Mouse (Mus musculus) heart, adult 2 months (tissue): Measurements from ENCODE around the gene Ndufa7.

ENCODE experiments used
- CTCF ChIP-seq: fragments of 200-600 bp; IDR thresholded peaks from 2 replicates; pipeline ENCODE4 v1.8.1; 2022; ENCODE audit warnings: antibody characterized with exemption, mild to moderate bottlenecking, moderate library complexity
- EP300 ChIP-seq: fragments of 200-500 bp; IDR thresholded peaks from 2 replicates; pipeline ENCODE4 v1.6.1; 2011; ENCODE audit warnings: low read depth, low read length, control low read depth; ENCODE audit not compliant: insufficient read depth
- POLR2A ChIP-seq: fragments of 200-500 bp; IDR thresholded peaks from 2 replicates; pipeline ENCODE4 v1.6.1; 2011; ENCODE audit warnings: mild to moderate bottlenecking, low read depth, low read length, control low read depth; ENCODE audit not compliant: insufficient read depth

DNA sequence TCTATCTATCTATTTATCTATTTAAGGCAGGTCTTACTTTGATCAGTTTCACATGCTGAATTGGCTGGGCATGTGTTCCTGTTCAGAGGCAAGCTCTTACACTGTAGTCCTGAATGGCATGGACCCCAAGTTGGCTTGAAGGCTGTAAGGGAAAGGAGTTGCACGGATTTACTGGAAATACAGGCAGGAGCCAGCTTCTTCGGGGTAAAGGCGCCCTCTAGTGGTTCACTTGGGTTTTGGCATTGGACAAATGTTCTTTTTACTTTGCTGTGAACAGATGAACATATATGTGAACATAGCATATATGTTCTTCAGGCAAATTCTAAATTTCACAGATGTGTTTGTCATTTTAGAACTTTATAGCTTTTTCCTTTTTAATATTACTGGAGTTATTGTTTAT is 2.5 kb downstream of the Ndufa7 start:
- TF ChIP-seq POLR2A: 0 out of 2 replicates have a peak, but pooled peaks have one; percentile 24
- TF ChIP-seq EP300: peak; percentile 80; the same call in 1 of the 2 replicates
- peak; percentile 94 for TF ChIP-seq CTCF
